Mouse (Mus musculus) midbrain, embryonic 11.5 days (tissue): ENCODE data around the gene Il4i1. TPM values are rescaled to one million over a fixed set of nuclear protein-coding genes. Genes with fewer than 3 reads are reported as not detected.

Source experiments
- ATAC-seq: fragments of 200-750 bp; cut with Nextera tagmentation; 2 replicates; pipeline ENCODE4 v1.8.0; 2017; ENCODE audit warnings: moderate TSS enrichment, moderate library complexity; ENCODE audit not compliant: low FRiP score
- DNase-seq: peaks from one replicate; pipeline ENCODE4 v3.0.0; 2015; ENCODE audit warnings: low spot score; ENCODE audit errors: missing footprints
- H3K27ac ChIP-seq: fragments of 300-500 bp; sonication (generic); 2 replicates; pipeline ENCODE4 v1.5.1; 2014; ENCODE audit warnings: low read depth, low read length
- H3K27me3 ChIP-seq: fragments of 300-500 bp; sonication (generic); 2 replicates; pipeline ENCODE4 v1.6.1; 2014; ENCODE audit warnings: mild to moderate bottlenecking, low read length, moderate library complexity, mixed read lengths; ENCODE audit not compliant: control insufficient read depth, insufficient read depth
- H3K36me3 ChIP-seq: fragments of 300-500 bp; sonication (generic); 2 replicates; pipeline ENCODE4 v1.6.1; 2014; ENCODE audit warnings: mild to moderate bottlenecking, low read length, moderate library complexity, mixed read lengths; ENCODE audit not compliant: control insufficient read depth, insufficient read depth
- H3K4me1 ChIP-seq: fragments of 300-500 bp; sonication (generic); 2 replicates; pipeline ENCODE4 v1.6.1; 2014; ENCODE audit warnings: low read length; ENCODE audit not compliant: control insufficient read depth, insufficient read depth
- H3K4me2 ChIP-seq: fragments of 300-500 bp; sonication (generic); 2 replicates; pipeline ENCODE4 v1.6.1; 2014; ENCODE audit warnings: mild to moderate bottlenecking, moderate library complexity
- H3K4me3 ChIP-seq: fragments of 300-500 bp; sonication (generic); 2 replicates; pipeline ENCODE4 v1.5.1; 2014; ENCODE audit warnings: low read depth, low read length
- H3K9ac ChIP-seq: fragments of 300-500 bp; sonication (generic); 2 replicates; pipeline ENCODE4 v1.6.1; 2014; ENCODE audit warnings: low read length
- H3K9me3 ChIP-seq: fragments of 300-500 bp; sonication (generic); 2 replicates; pipeline ENCODE4 v1.6.1; 2016; ENCODE audit warnings: low read length; ENCODE audit not compliant: control insufficient read depth
- WGBS: fragments of 180-500 bp; shearing (Covaris S2); extraction: QIAGEN DNeasy Blood & Tissue Kit; methylation state at CpG from one replicate; pipeline ENCODE4 v1.1.7; 2014; 5-methylcytosine and 5-hydroxymethylcytosine counted together
- polyA plus RNA-seq: library from polyadenylated mRNA; unstranded; fragments of >200 nt; fragmentation: Nextera tagmentation; extraction: Ambion mirVana; gene quantifications from 2 replicates; pipeline ENCODE4 v1.2.1, GENCODE M21; 2014

Gene Il4i1
- 0.84 and 1.2 TPM in 2 replicates for polyA plus RNA-seq

DNA sequence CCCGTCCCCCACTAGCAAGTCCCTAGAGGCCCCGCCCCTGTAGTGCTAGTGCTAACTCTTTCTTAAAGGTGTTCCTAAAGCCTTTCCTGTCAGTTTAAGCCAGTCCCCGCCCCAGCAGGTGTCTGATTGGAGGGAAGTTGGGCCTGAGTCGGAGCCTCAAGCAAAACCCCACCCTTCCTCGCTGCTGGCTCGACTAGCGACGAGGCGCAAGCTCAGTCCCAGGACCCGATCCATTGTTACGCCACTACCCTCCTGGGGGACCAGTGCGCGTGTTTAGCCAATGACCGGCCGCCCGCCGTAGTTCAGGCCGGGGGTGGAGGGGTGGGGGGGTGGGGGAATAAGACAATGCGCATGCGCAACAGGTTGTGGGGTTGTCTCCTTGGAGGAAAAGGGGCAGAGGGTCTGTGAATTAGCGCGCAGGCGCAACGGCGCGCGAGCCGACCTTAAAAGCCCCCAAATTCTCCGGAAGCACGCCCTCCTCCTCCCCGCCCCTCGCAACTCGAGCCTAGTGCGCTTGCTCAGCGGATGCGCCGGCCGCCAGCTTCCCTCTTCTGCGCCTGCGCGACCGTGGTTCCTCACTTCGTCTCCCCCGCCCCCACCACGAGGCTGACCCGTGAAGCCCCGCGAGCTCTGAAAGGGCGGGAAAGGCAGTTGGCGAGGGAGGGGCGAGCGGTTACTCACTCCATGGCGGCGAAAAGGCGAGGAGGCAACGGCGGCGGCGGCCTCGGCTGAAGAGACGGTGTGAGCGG is at the start of gene Il4i1, which contains the start of gene Nup62:
Gene Il4i1, plus strand, starts transcription at position 667 of the 749 bp plus-strand sequence.
Gene Nup62, plus strand, starts transcription at position 368 of the 749 bp plus-strand sequence.
- H3K4me1 ChIP-seq: peaks cover 32% of the 10 kb centered on the region
- peak; percentile 95 for ATAC-seq
- H3K27me3 ChIP-seq: no peaks in the 10 kb centered on the region
- no peaks in the 10 kb centered on the region for H3K9me3 ChIP-seq
- peak within 1 kb of the TSS; percentile 93 for H3K27ac ChIP-seq
- DNase-seq: peak; percentile 100
- H3K9ac ChIP-seq: peak within 1 kb of the TSS; percentile 95
- peak within 1 kb of the TSS; percentile 86 for H3K4me3 ChIP-seq
- H3K36me3 ChIP-seq: no peaks in the 10 kb centered on the region
- under 1% methylated on average over 54 of the region's 62 CpGs for WGBS
- peak within 1 kb of the TSS; percentile 97 for H3K4me2 ChIP-seq

GRCm38 (mm10) chr7:44768129-44768528 is 48.1 kb upstream of the Il4i1 start:
- no peaks in the 10 kb centered on the region for H3K9me3 ChIP-seq
- H3K36me3 ChIP-seq: peaks cover 8% of the 10 kb centered on the region; the same call in 1 of the 2 replicates
- H3K27ac ChIP-seq: no peak overlapping the region
- WGBS: 88% methylated on average over 5 of the region's 5 CpGs
- no peak for DNase-seq
- H3K9ac ChIP-seq: no peak overlapping the region
- no peaks in the 10 kb centered on the region for H3K27me3 ChIP-seq
- H3K4me3 ChIP-seq: no peak overlapping the region
- ATAC-seq: no peak
- no peak overlapping the region for H3K4me2 ChIP-seq
- no peaks in the 10 kb centered on the region for H3K4me1 ChIP-seq

DNA sequence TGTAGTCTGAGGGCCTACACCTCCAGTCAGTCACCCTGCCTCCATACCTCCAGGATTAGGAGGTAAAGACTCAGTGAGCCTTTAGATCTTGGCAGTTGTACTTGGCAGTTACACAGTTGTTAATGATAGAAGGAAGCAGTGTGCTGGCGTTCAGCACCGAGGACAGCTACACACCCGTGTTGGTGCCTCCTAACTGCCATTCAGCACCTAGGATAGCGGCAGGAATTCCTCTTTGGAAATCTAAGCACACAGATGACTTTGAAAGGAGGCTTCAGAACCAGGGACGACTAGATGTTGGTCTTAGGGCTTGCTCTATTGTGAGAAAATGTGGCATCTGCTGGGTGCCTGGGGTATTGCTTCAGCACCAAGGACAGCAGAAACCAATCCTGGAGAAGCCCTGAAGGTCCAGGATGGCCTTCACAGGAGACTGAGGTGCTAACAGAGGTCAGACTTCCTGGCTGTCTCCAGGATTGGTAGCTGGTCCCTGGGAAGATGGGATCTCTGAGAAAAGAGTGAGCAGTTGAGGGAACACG is 46.1 kb upstream of the Il4i1 start:
- Histone ChIP-seq H3K27me3 (no peaks in the 10 kb centered on the region), H3K4me2 (no peak overlapping the region), H3K9me3 (no peaks in the 10 kb centered on the region), H3K4me3 (no peak overlapping the region), H3K27ac (no peak overlapping the region), H3K9ac (no peak overlapping the region), H3K36me3 (peaks cover 10% of the 10 kb centered on the region; the same call in 1 of the 2 replicates), H3K4me1 (no peaks in the 10 kb centered on the region)
- 16% methylated on average over 6 of the region's 6 CpGs for WGBS
- ATAC-seq (no peak), DNase-seq (peak; percentile 90)

DNA sequence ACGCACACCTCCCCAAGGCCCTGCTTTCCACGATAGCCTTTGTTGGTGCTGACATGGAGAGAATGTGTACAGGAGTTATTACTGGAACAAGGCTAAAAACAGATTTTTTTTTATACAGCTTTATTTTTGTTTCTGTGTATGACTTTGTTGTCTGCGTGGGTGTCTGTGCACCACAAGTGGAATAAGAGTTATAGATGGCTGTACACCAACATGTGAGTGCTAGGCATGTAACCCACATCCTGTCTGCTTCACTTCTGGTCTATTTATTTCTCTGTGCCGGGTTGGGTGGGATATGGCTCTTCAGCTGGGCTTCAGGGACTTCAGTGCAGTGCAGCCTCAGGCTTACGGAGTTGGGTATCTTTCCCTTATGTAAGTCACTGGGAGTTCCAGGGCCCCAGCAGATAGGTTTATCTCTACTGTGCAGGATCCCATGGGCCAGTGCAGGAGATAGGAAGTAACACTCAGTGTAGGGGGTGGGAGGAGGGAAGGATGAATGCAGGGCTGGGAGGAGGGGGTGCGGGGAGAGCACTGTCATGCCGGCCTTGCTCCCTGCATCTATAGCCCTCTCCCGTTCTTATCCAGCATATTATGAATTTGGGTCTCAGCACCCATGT is 43.5 kb upstream of the Il4i1 start:
- H3K9me3 ChIP-seq: no peaks in the 10 kb centered on the region
- WGBS: 90% methylated on average over 8 of the region's 8 CpGs
- no peak overlapping the region for H3K4me3 ChIP-seq
- no peak overlapping the region for H3K27ac ChIP-seq
- no peaks in the 10 kb centered on the region for H3K27me3 ChIP-seq
- H3K36me3 ChIP-seq: peaks cover 10% of the 10 kb centered on the region
- DNase-seq: no peak
- H3K4me2 ChIP-seq: no peak overlapping the region
- no peaks in the 10 kb centered on the region for H3K4me1 ChIP-seq
- no peak for ATAC-seq
- H3K9ac ChIP-seq: no peak overlapping the region

- ATAC-seq (no peak), DNase-seq (no peak)
- Histone ChIP-seq H3K36me3 (peaks cover 5% of the 10 kb centered on the region; the same call in 1 of the 2 replicates), H3K4me2 (no peak overlapping the region), H3K9ac (no peak overlapping the region), H3K27ac (no peak overlapping the region), H3K4me3 (no peak overlapping the region), H3K27me3 (no peaks in the 10 kb centered on the region), H3K9me3 (no peaks in the 10 kb centered on the region), H3K4me1 (no peaks in the 10 kb centered on the region)
- WGBS: 90% methylated on average over 9 of the region's 9 CpGs
These were observed 39.2 kb upstream of the Il4i1 start for GRCm38 (mm10) chr7:44776849-44777498.

- 85% methylated on average over 8 of the region's 8 CpGs for WGBS
These were observed 36.1 kb upstream of the Il4i1 start for GRCm38 (mm10) chr7:44780101-44780500.

DNA sequence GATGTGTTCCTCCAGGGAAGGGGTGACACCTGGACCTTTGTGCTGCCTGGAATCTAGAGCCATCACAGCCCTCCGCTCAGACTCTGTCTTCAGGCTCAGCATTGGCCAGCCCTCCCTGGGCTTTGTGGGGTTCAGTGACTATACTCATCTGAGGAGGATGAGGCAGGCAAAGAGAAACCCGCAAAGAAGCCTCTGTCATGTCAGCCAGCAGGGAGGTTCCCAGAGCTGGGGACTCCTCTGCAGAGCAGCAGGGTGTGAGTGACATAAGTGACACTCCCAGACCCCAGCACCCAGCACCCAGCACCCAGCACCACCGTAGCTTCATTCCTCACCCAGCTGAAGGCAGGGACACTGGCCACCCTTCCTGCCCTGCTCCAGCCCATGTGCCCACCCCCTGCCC is 26.7 kb upstream of the Il4i1 start:
- H3K4me2 ChIP-seq: no peak overlapping the region
- 69% methylated on average over 3 of the region's 3 CpGs for WGBS
- ATAC-seq: no peak
- H3K4me3 ChIP-seq: no peak overlapping the region
- H3K9ac ChIP-seq: no peak overlapping the region
- H3K27ac ChIP-seq: no peak overlapping the region
- no peaks in the 10 kb centered on the region for H3K9me3 ChIP-seq
- no peak for DNase-seq
- H3K27me3 ChIP-seq: no peaks in the 10 kb centered on the region
- no peaks in the 10 kb centered on the region for H3K36me3 ChIP-seq
- no peaks in the 10 kb centered on the region for H3K4me1 ChIP-seq

More at GRCm38 (mm10) chr7:44780101-44780500, 36.1 kb upstream of the Il4i1 start:
- no peak for DNase-seq
- Histone ChIP-seq H3K9me3 (no peaks in the 10 kb centered on the region), H3K4me1 (no peaks in the 10 kb centered on the region), H3K4me2 (no peak overlapping the region), H3K27ac (no peak overlapping the region), H3K27me3 (no peaks in the 10 kb centered on the region), H3K36me3 (peaks cover 3% of the 10 kb centered on the region; the same call in 1 of the 2 replicates), H3K4me3 (no peak overlapping the region), H3K9ac (no peak overlapping the region)
- no peak for ATAC-seq

GRCm38 (mm10) chr7:44790066-44790465 is 26.1 kb upstream of the Il4i1 start:
- Histone ChIP-seq H3K4me3 (no peak overlapping the region), H3K27me3 (no peaks in the 10 kb centered on the region), H3K36me3 (no peaks in the 10 kb centered on the region), H3K27ac (no peak overlapping the region), H3K4me2 (no peak overlapping the region), H3K4me1 (no peaks in the 10 kb centered on the region), H3K9me3 (no peaks in the 10 kb centered on the region), H3K9ac (no peak overlapping the region)
- WGBS: 68% methylated on average over 4 of the region's 4 CpGs
- no peak for ATAC-seq
- no peak for DNase-seq
